Mouse (Mus musculus): ENCODE results near the gene Zrsr2. TPM values are rescaled to one million over a fixed set of nuclear protein-coding genes. Genes with fewer than 3 reads are reported as not detected.

Gene Zrsr2
- polyA plus RNA-seq, 1 experiment from 2014 or later, result 77.7 TPM

Other genes starting within 250 kb of the Zrsr2 start
- 0.22 and 0.35 TPM in 2 replicates for gene Rnf138rt1, start 197.3 kb downstream of the Zrsr2 start, polyA plus RNA-seq (2015; fragmentation: Nextera tagmentation; extraction: Ambion mirVana)
- 21.7 and 22.7 TPM in 2 replicates for gene Ap1s2, start 49.6 kb downstream of the Zrsr2 start, polyA plus RNA-seq (2015; fragmentation: Nextera tagmentation; extraction: Ambion mirVana)
- 0.83 and 0.98 TPM in 2 replicates for gene Car5b, start 69.3 kb upstream of the Zrsr2 start, polyA plus RNA-seq (2015; fragmentation: Nextera tagmentation; extraction: Ambion mirVana)
- 30.1 and 30.2 TPM in 2 replicates for gene Siah1b, start 117.8 kb upstream of the Zrsr2 start, polyA plus RNA-seq (2015; fragmentation: Nextera tagmentation; extraction: Ambion mirVana)
- 0.24 TPM in 1 of 2 replicates, not detected in the other for gene Cltrn, start 130.2 kb upstream of the Zrsr2 start, polyA plus RNA-seq (2015; fragmentation: Nextera tagmentation; extraction: Ambion mirVana)
- 2.1 and 3.3 TPM in 2 replicates for gene Ace2, start 180.7 kb upstream of the Zrsr2 start, polyA plus RNA-seq (2015; fragmentation: Nextera tagmentation; extraction: Ambion mirVana)

Measured in embryonic facial prominence, embryonic 13.5 days (tissue).